Mouse (Mus musculus): ENCODE results near the gene Asgr2.

DNA sequence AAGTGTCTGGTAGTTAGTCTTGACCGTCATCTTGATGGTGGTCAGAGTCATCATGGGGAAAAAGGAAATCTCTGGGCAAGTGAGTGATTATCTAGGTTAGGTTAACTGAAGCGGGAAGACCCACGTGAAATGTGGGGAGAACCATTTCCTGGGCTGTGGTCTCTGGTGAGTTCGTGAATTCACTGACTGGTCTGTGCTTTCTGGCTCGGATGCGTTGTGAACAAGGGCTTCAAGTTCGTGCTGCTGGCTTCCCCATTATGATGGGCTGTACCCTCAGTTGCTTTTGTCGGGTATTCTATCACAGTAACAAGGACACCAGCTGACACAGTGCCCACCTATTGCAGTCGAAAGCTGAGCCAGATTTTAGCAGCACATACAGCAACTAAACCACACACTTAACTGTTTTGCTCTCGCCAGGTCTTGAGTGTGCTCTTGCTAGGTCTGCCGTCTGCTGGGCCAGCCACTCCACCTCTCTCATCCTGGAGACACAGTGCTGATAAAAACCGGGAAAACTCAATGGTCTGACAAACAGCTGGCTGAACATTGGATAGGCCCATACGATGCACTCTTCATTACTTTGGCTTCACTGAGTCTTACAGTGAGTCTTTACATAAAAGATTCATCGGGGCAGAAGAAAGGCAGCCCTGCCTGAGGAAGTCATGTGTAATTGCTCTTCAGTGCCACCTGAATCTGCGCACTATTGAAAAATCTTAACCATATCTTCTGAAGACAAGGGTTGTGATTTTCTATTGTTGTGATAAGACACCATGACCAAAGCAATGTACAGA lies 11.4 kb upstream of the Asgr2 start:
- TF ChIP-seq GATA1 (IDR thresholded peaks at IDR 0.05; ENCODE audit: low read length) (no peak), TAL1 (IDR thresholded peaks at IDR 0.05; ENCODE audit: low read length) (no peak)
